In genomic region chr19:6361291-6361690, GRCm38 (mm10) we compare ENCODE assay signal across 18 mouse cellular contexts.
"Had no signal": no experiment of that assay in that cellular context is flagged by ENCODE, and none has a peak within 500 bp of the region (broad histone marks: within the 10 kb centered on the region; RNA-seq: fewer than 3 reads in every experiment).

No protein-coding gene starts in this region.

- H3K4me2 ChIP-seq: liver, embryonic 13.5 days; liver, embryonic 15.5 days; lung, embryonic 15.5 days; midbrain, embryonic 12.5 days; neural tube, embryonic 12.5 days; stomach, embryonic 15.5 days had no signal

- H3K9ac ChIP-seq: liver, embryonic 13.5 days; liver, embryonic 15.5 days; liver, postnatal 0 days; lung, embryonic 15.5 days; midbrain, embryonic 12.5 days; neural tube, embryonic 12.5 days; stomach, embryonic 15.5 days had no signal

- H3K27ac ChIP-seq: liver, embryonic 13.5 days; liver, embryonic 15.5 days; lung, embryonic 15.5 days; macrophage; midbrain, embryonic 12.5 days; neural tube, embryonic 12.5 days; stomach, embryonic 15.5 days; stomach, postnatal 0 days had no signal

- H3K4me3 ChIP-seq: liver, embryonic 13.5 days; liver, embryonic 15.5 days; lung, embryonic 15.5 days; midbrain, embryonic 12.5 days; neural tube, embryonic 12.5 days; stomach, embryonic 15.5 days had no signal

- H3K9me3 ChIP-seq: liver, embryonic 13.5 days; liver, embryonic 15.5 days; lung, embryonic 15.5 days; midbrain, embryonic 12.5 days; neural tube, embryonic 12.5 days; stomach, embryonic 15.5 days had no signal

- ATAC-seq: liver, postnatal 0 days; lung, postnatal 0 days; midbrain, embryonic 16.5 days had no signal

- H3K27me3 ChIP-seq: liver, embryonic 13.5 days; liver, embryonic 15.5 days; lung, embryonic 15.5 days; midbrain, embryonic 12.5 days; neural tube, embryonic 12.5 days; stomach, embryonic 15.5 days had no signal

- DNase-seq: liver, embryonic 13.5 days; liver, postnatal 0 days; lung, adult 2 months; lung, postnatal 14 days; lung, postnatal 36 days; midbrain, embryonic 14.5 days; right cerebral cortex, postnatal 14 days; thymus, adult 2 months; thymus, postnatal 25 days had no signal
